Mouse (Mus musculus): ENCODE data around the gene M1ap. TPM values are rescaled to one million over a fixed set of nuclear protein-coding genes. Genes with fewer than 3 reads are reported as not detected.
A peak's percentile ranks its signal among the peaks of the same experiment; 100 is the strongest.

Gene M1ap
- total and polyA plus RNA-seq, 3 experiments: 6.2 to 6.3 TPM; not detected in 1

DNA sequence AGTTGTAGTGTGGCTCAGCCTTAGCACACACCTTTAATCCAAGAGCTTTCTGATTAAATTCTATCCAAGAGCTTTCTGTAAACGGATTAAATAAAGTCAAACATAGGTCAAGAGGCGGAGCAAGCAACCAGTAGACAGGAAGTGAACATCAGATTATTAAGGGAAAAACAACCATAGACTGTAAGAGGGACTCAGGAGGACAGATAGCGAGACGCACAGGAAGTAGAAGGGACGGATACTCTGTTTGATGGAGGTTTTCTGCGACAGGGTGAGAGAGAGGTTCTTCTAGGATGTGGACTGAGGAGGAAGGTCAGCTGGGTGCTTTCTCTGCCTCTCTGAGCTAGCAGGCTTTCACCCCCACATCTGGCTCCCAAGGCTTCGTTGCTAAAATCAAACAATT, 63.3 kb downstream of the M1ap start:
- Histone ChIP-seq H3K36me3 (ENCODE audit: control insufficient read depth in 1 of 2, insufficient read depth in 2 of 2, low read length in 2 of 2) (peaks cover 0 to 52% of the 10 kb centered on the region in 2 experiments; a peak in 2 of 4 replicates), H3K79me2 (ENCODE audit: control insufficient read depth, insufficient read depth, low read length, poor library complexity) (peaks cover 3% of the 10 kb centered on the region), H3K4me3 (ENCODE audit: control insufficient read depth in 1 of 2, insufficient read depth in 1 of 2, low read depth in 2 of 2, low read length in 2 of 2) (peak overlapping the region; percentile 56 to 80), H3K9ac (ENCODE audit: control insufficient read depth, low read depth, low read length, poor library complexity, severe bottlenecking) (peak overlapping the region; percentile 79), H3K4me1 (ENCODE audit: control insufficient read depth in 1 of 2, insufficient read depth in 2 of 2, low read length in 2 of 2) (peaks cover 41 to 52% of the 10 kb centered on the region in 2 experiments), H3K27ac (ENCODE audit: control insufficient read depth, low read depth, low read length) (peak overlapping the region; percentile 88), H3K9me3 (replicated peaks; ENCODE audit: insufficient read depth, low read length) (no peaks in the 10 kb centered on the region), H3K27me3 (ENCODE audit: control insufficient read depth in 1 of 2, insufficient read depth in 2 of 2, low read length in 2 of 2) (no peaks in the 10 kb centered on the region)
- peak; percentile 88 for DNase-seq (ENCODE audit: low read depth, low spot score)
- TF ChIP-seq GATA1 (IDR thresholded peaks at IDR 0.05; ENCODE audit: low read depth, low read length) (peak; percentile 82), ELF1 (IDR thresholded peaks at IDR 0.05; ENCODE audit: low read depth, low read length) (peak; percentile 69), USF2 (IDR thresholded peaks at IDR 0.05; ENCODE audit: borderline replicate concordance in 1 of 2, insufficient read depth in 1 of 2, low read depth in 1 of 2, low read length in 2 of 2) (no peak), USF1 (IDR thresholded peaks at IDR 0.05; ENCODE audit: low read depth, low read length) (no peak), CHD1 (IDR thresholded peaks at IDR 0.05; ENCODE audit: low read depth, low read length) (0 out of 2 replicates have a peak, but pooled peaks have one; percentile 6), MYB (IDR thresholded peaks at IDR 0.05; ENCODE audit: low read depth, low read length) (no peak), RCOR1 (IDR thresholded peaks at IDR 0.05; ENCODE audit: low read depth, low read length) (peak; percentile 41), TAL1 (IDR thresholded peaks at IDR 0.05; ENCODE audit: low read length) (no peak), TBP (IDR thresholded peaks at IDR 0.05; ENCODE audit: low read depth, low read length) (peak; percentile 94), MAFK (IDR thresholded peaks at IDR 0.05; ENCODE audit: borderline replicate concordance, low read depth, low read length) (no peak), UBTF (IDR thresholded peaks at IDR 0.05; ENCODE audit: borderline replicate concordance, insufficient read depth, low read depth, low read length) (no peak), MAX (IDR thresholded peaks at IDR 0.05; ENCODE audit: low read length) (peak; percentile 27; the same call in 1 of the 2 replicates), MEF2A (IDR thresholded peaks at IDR 0.05; ENCODE audit: extremely low read depth, insufficient replicate concordance, low read depth, low read length, poor library complexity, severe bottlenecking) (0 out of 2 replicates have a peak, but pooled peaks have one; percentile 16), RAD21 (IDR thresholded peaks at IDR 0.05; ENCODE audit: low read depth, low read length) (no peak), BHLHE40 (IDR thresholded peaks at IDR 0.05; ENCODE audit: borderline replicate concordance, low read depth, low read length) (no peak), EP300 (IDR thresholded peaks at IDR 0.05; ENCODE audit: low read depth in 1 of 2, low read length in 2 of 2) (peak in 1 of 2 experiments; percentile 70; a peak in 3 of 4 replicates), JUND (IDR thresholded peaks at IDR 0.05; ENCODE audit: low read depth, low read length) (no peak), E2F4 (IDR thresholded peaks at IDR 0.05; ENCODE audit: borderline replicate concordance, low read depth, low read length) (no peak), ZNF384 (IDR thresholded peaks at IDR 0.05; ENCODE audit: low read depth, low read length) (no peak), MAZ (IDR thresholded peaks at IDR 0.05; ENCODE audit: low read depth, low read length) (peak; percentile 68; the same call in 1 of the 2 replicates), SMC3 (IDR thresholded peaks at IDR 0.05; ENCODE audit: low read depth, low read length) (no peak), POLR2A (IDR thresholded peaks at IDR 0.05; ENCODE audit: control insufficient read depth in 1 of 2, insufficient read depth in 1 of 2, low read depth in 1 of 2, low read length in 2 of 2, poor library complexity in 1 of 2) (peak; percentile 15 to 89; a peak in 3 of 4 replicates), MXI1 (IDR thresholded peaks at IDR 0.05; ENCODE audit: low read depth, low read length) (peak; percentile 15), MYC (IDR thresholded peaks at IDR 0.05; ENCODE audit: low read depth, low read length) (no peak), NRF1 (IDR thresholded peaks at IDR 0.05; ENCODE audit: insufficient read depth, low read depth, low read length, poor library complexity, severe bottlenecking) (no peak), CTCF (IDR thresholded peaks at IDR 0.05 in 2 of 3, conservative IDR thresholded peaks at IDR 0.05 in 1 of 3; ENCODE audit: control insufficient read depth in 1 of 3, insufficient read depth in 1 of 3, low read depth in 2 of 3, low read length in 3 of 3, poor library complexity in 1 of 3, severe bottlenecking in 1 of 3) (no peak), ZMIZ1 (IDR thresholded peaks at IDR 0.05; ENCODE audit: low read depth, low read length) (peak; percentile 95), ZKSCAN1 (IDR thresholded peaks at IDR 0.05; ENCODE audit: low read depth, low read length) (no peak), GABPA (IDR thresholded peaks at IDR 0.05; ENCODE audit: low read depth, low read length) (no peak), TCF12 (IDR thresholded peaks at IDR 0.05; ENCODE audit: low read depth, low read length) (peak; percentile 73), CHD2 (IDR thresholded peaks at IDR 0.05; ENCODE audit: low read length) (no peak), POLR2AphosphoS5 (IDR thresholded peaks at IDR 0.05; ENCODE audit: borderline replicate concordance, low read depth, low read length) (peak; percentile 19; the same call in 1 of the 2 replicates), ETS1 (IDR thresholded peaks at IDR 0.05; ENCODE audit: low read depth, low read length) (peak; percentile 84), POLR2AphosphoS2 (IDR thresholded peaks at IDR 0.05; ENCODE audit: low read length) (peak; percentile 79; the same call in 1 of the 2 replicates), ZC3H11A (IDR thresholded peaks at IDR 0.05; ENCODE audit: low read depth, low read length) (no peak), KAT2A (conservative IDR thresholded peaks at IDR 0.05; ENCODE audit: low read depth, low read length) (no peak; the same call in 1 of the 2 replicates), SIN3A (IDR thresholded peaks at IDR 0.05; ENCODE audit: low read length) (peak; percentile 70; the same call in 1 of the 2 replicates)

Data from MEL (cell line).